28 mouse cellular contexts compared by ENCODE assay signal in genomic region chr10:9490416-9490815, GRCm38 (mm10).
"Had no signal": no experiment of that assay in that cellular context is flagged by ENCODE, and none has a peak within 500 bp of the region (broad histone marks: within the 10 kb centered on the region; RNA-seq: fewer than 3 reads in every experiment).

No protein-coding gene starts in this region.

- H3K27me3 ChIP-seq: embryonic facial prominence, embryonic 12.5 days; embryonic facial prominence, embryonic 13.5 days; embryonic facial prominence, embryonic 15.5 days; forebrain, embryonic 15.5 days had no signal

- H3K9ac ChIP-seq: embryonic facial prominence, embryonic 12.5 days; embryonic facial prominence, embryonic 13.5 days; embryonic facial prominence, embryonic 15.5 days; forebrain, embryonic 12.5 days; forebrain, embryonic 13.5 days; forebrain, embryonic 15.5 days; forebrain, postnatal 0 days had no signal

- DNase-seq: cerebellum, adult 2 months; cerebellum, adult 8-10 months; cerebellum, adult 9-10 months; cerebellum, adult 9-11 months; cerebellum, postnatal 10 days; cerebellum, postnatal 14 days; cerebellum, postnatal 25 days; cerebellum, postnatal 36 days; embryo, embryonic 11 days; forebrain, postnatal 0 days; gastrocnemius, adult 2 months; gastrocnemius, postnatal 10 days; gastrocnemius, postnatal 14 days; gastrocnemius, postnatal 25 days; gastrocnemius, postnatal 36 days; heart, adult 11 months; heart, adult 18-20 months had no signal

- H3K9me3 ChIP-seq: embryonic facial prominence, embryonic 10.5 days; embryonic facial prominence, embryonic 12.5 days; embryonic facial prominence, embryonic 13.5 days; embryonic facial prominence, embryonic 15.5 days; forebrain, embryonic 10.5 days; forebrain, embryonic 12.5 days; forebrain, embryonic 13.5 days; forebrain, embryonic 15.5 days had no signal

- H3K4me1 ChIP-seq: embryonic facial prominence, embryonic 12.5 days; embryonic facial prominence, embryonic 13.5 days; embryonic facial prominence, embryonic 15.5 days had no signal

- H3K36me3 ChIP-seq: embryonic facial prominence, embryonic 10.5 days; embryonic facial prominence, embryonic 12.5 days; embryonic facial prominence, embryonic 13.5 days; embryonic facial prominence, embryonic 15.5 days; forebrain, embryonic 10.5 days; forebrain, embryonic 12.5 days; forebrain, embryonic 15.5 days had no signal

- H3K4me3 ChIP-seq: embryonic facial prominence, embryonic 10.5 days; embryonic facial prominence, embryonic 12.5 days; embryonic facial prominence, embryonic 13.5 days; embryonic facial prominence, embryonic 15.5 days; erythroblast, embryonic 14.5 days; forebrain, embryonic 10.5 days; forebrain, embryonic 12.5 days; forebrain, embryonic 13.5 days; forebrain, embryonic 15.5 days; gastrocnemius, adult 2 months had no signal

- ATAC-seq: forebrain, embryonic 13.5 days; forebrain, embryonic 14.5 days; forebrain, embryonic 15.5 days; forebrain, embryonic 16.5 days; forebrain, postnatal 0 days had no signal

- H3K4me2 ChIP-seq: embryonic facial prominence, embryonic 12.5 days; embryonic facial prominence, embryonic 13.5 days; embryonic facial prominence, embryonic 15.5 days; forebrain, embryonic 12.5 days; forebrain, embryonic 13.5 days; forebrain, embryonic 15.5 days had no signal

- H3K27ac ChIP-seq: embryonic facial prominence, embryonic 10.5 days; embryonic facial prominence, embryonic 12.5 days; embryonic facial prominence, embryonic 13.5 days; embryonic facial prominence, embryonic 15.5 days; forebrain, embryonic 10.5 days; forebrain, embryonic 12.5 days; forebrain, embryonic 13.5 days; forebrain, embryonic 15.5 days; gastrocnemius, adult 2 months had no signal
